Mouse (Mus musculus): ENCODE data around the gene Slc7a9. TPM values are rescaled to one million over a fixed set of nuclear protein-coding genes. Genes with fewer than 3 reads are reported as not detected.

Slc7a9 gene
- not detected for total RNA-seq (2021)
- long read RNA-seq, experiment 1, result 0 reads
- long read RNA-seq, experiment 2, result 0 reads

- no peak for DNase-seq (ENCODE audit: low spot score in 2 of 2)
Observed at GRCm38 (mm10) chr7:35447996-35448846, at the start of gene Slc7a9. Slc7a9 (plus strand) TSS chr7:35448796.

GRCm38 (mm10) chr7:35401169-35401568, 47.4 kb upstream of the Slc7a9 start:
- no peak for DNase-seq (ENCODE audit: low spot score in 2 of 2)

GRCm38 (mm10) chr7:35415226-35415625, 33.4 kb upstream of the Slc7a9 start:
- no peak for DNase-seq (ENCODE audit: low spot score in 2 of 2)

- DNase-seq (ENCODE audit: low spot score in 2 of 2), result no peak
Observed at GRCm38 (mm10) chr7:35415801-35416653, 32.6 kb upstream of the Slc7a9 start.

GRCm38 (mm10) chr7:35416654-35416948, 32.0 kb upstream of the Slc7a9 start:
- no peak for DNase-seq (ENCODE audit: low spot score in 2 of 2)

- DNase-seq (ENCODE audit: low spot score in 2 of 2), result no peak
Observed at GRCm38 (mm10) chr7:35423071-35423470, 25.5 kb upstream of the Slc7a9 start.

- DNase-seq (ENCODE audit: low spot score in 2 of 2), result no peak
Observed at GRCm38 (mm10) chr7:35428146-35428545, 20.4 kb upstream of the Slc7a9 start.

- DNase-seq (ENCODE audit: low spot score in 2 of 2), result no peak
Observed at GRCm38 (mm10) chr7:35435266-35435665, 13.3 kb upstream of the Slc7a9 start.

- no peak for DNase-seq (ENCODE audit: low spot score in 2 of 2)
Observed at GRCm38 (mm10) chr7:35447501-35447900, 1.1 kb upstream of the Slc7a9 start.

GRCm38 (mm10) chr7:35448867-35449266, 271 bp downstream of the Slc7a9 start:
- no peak for DNase-seq (ENCODE audit: low spot score in 2 of 2)

- DNase-seq (ENCODE audit: low spot score in 2 of 2), result no peak
Observed at GRCm38 (mm10) chr7:35456091-35456814, 7.7 kb downstream of the Slc7a9 start.

- no peak for DNase-seq (ENCODE audit: low spot score in 2 of 2)
Observed at GRCm38 (mm10) chr7:35460971-35461370, 12.4 kb downstream of the Slc7a9 start.

GRCm38 (mm10) chr7:35465027-35465426, 16.4 kb downstream of the Slc7a9 start:
- DNase-seq (ENCODE audit: low spot score in 2 of 2), result no peak

- no peak for DNase-seq (ENCODE audit: low spot score in 2 of 2)
Observed at GRCm38 (mm10) chr7:35467856-35468255, 19.3 kb downstream of the Slc7a9 start.

GRCm38 (mm10) chr7:35470794-35471193, 22.2 kb downstream of the Slc7a9 start:
- no peak for DNase-seq (ENCODE audit: low spot score in 2 of 2)

GRCm38 (mm10) chr7:35476457-35476856, 27.9 kb downstream of the Slc7a9 start:
- DNase-seq (ENCODE audit: low spot score in 2 of 2), result no peak

- DNase-seq (ENCODE audit: low spot score in 2 of 2), result no peak
Observed at GRCm38 (mm10) chr7:35485126-35485525, 36.5 kb downstream of the Slc7a9 start.

- DNase-seq (ENCODE audit: low spot score in 2 of 2), result no peak
Observed at GRCm38 (mm10) chr7:35486553-35486952, 38.0 kb downstream of the Slc7a9 start.

- DNase-seq (ENCODE audit: low spot score in 2 of 2), result no peak
Observed at GRCm38 (mm10) chr7:35490186-35490585, 41.6 kb downstream of the Slc7a9 start.

- DNase-seq (ENCODE audit: low spot score in 2 of 2), result no peak
Observed at GRCm38 (mm10) chr7:35491005-35491404, 42.4 kb downstream of the Slc7a9 start.

GRCm38 (mm10) chr7:35497516-35497915, 48.9 kb downstream of the Slc7a9 start:
- DNase-seq (ENCODE audit: low spot score in 2 of 2), result no peak

- no peak for DNase-seq (ENCODE audit: low spot score in 2 of 2)
Observed at GRCm38 (mm10) chr7:35501995-35502394, 53.4 kb downstream of the Slc7a9 start.

All from gastrocnemius, postnatal 4 days (tissue).